ENCODE assay signal across 13 mouse cellular contexts in genomic region chr7:19821633-19822032, GRCm38 (mm10). TPM values are rescaled to one million over a fixed set of nuclear protein-coding genes. Genes with fewer than 3 reads are reported as not detected.
DNase-seq lines count a peak whose midpoint lies in the region; ATAC-seq and TF ChIP-seq lines count a peak whose summit lies in the region.
"Had no signal": no experiment of that assay in that cellular context is flagged by ENCODE, and none has a peak within 500 bp of the region (broad histone marks: within the 10 kb centered on the region; RNA-seq: fewer than 3 reads in every experiment).

No protein-coding gene starts in this region.

- H3K4me1 ChIP-seq in kidney, postnatal 0 days (replicated peaks; ENCODE audit: insufficient read depth, low read length), result peaks cover 31% of the 10 kb centered on the region
- H3K4me1 ChIP-seq in bone marrow macrophage, adult 2 months (ENCODE audit: control insufficient read depth, insufficient read depth, low read length), result peaks cover 39% of the 10 kb centered on the region
- H3K4me1 ChIP-seq in intestine, embryonic 14.5 days (replicated peaks; ENCODE audit: control insufficient read depth, insufficient read depth, low read length), result peaks cover 46% of the 10 kb centered on the region

- 76% methylated on average over 7 of the region's 7 CpGs for WGBS in kidney, postnatal 0 days
- WGBS in intestine, embryonic 14.5 days, result 61% methylated on average over 7 of the region's 7 CpGs
- 91% methylated on average over 7 of the region's 7 CpGs for WGBS in macrophage (ENCODE audit: missing documents)

- no peaks in the 10 kb centered on the region; the same call in 1 of the 2 replicates for H3K27me3 ChIP-seq in kidney, postnatal 0 days (ENCODE audit: insufficient read depth, low read length)
- H3K27me3 ChIP-seq in intestine, embryonic 14.5 days (replicated peaks; ENCODE audit: control insufficient read depth, insufficient read depth, low read length), result peaks cover 8% of the 10 kb centered on the region; the same call in 1 of the 2 replicates

- no peaks in the 10 kb centered on the region for H3K36me3 ChIP-seq in kidney, postnatal 0 days (ENCODE audit: insufficient read depth, low read length)
- no peaks in the 10 kb centered on the region for H3K36me3 ChIP-seq in intestine, embryonic 14.5 days (ENCODE audit: control insufficient read depth, insufficient read depth, low read length)
- H3K36me3 ChIP-seq in macrophage (ENCODE audit: inconsistent target), result peaks cover 13% of the 10 kb centered on the region; the same call in 1 of the 2 replicates
- H3K36me3 ChIP-seq: neural tube, embryonic 12.5 days had no signal

- no peaks in the 10 kb centered on the region for H3K9me3 ChIP-seq in kidney, postnatal 0 days (replicated peaks; ENCODE audit: low read length)
- peaks cover 5% of the 10 kb centered on the region; the same call in 1 of the 2 replicates for H3K9me3 ChIP-seq in intestine, embryonic 14.5 days (ENCODE audit: control insufficient read depth, low read length)

- H3K4me2 ChIP-seq in kidney, postnatal 0 days (ENCODE audit: low read length), result peak overlapping the region; percentile 90; the same call in 1 of the 2 replicates
- peak overlapping the region; percentile 81 for H3K4me2 ChIP-seq in intestine, embryonic 14.5 days (ENCODE audit: low read length)

- ATAC-seq in kidney, postnatal 0 days (replicated peaks; ENCODE audit: low FRiP score, low read depth), result no peak
- no peak for ATAC-seq in intestine, embryonic 14.5 days (replicated peaks; ENCODE audit: low FRiP score, low TSS enrichment, low read depth)
- no peak for ATAC-seq in granulocyte monocyte progenitor cell, adult 5-6 weeks (replicated peaks; ENCODE audit: poor library complexity, severe bottlenecking)
- ATAC-seq: hindbrain, postnatal 0 days had no signal

- H3K4me3 ChIP-seq in kidney, postnatal 0 days (replicated peaks; ENCODE audit: low read depth, low read length), result no peak overlapping the region
- H3K4me3 ChIP-seq in bone marrow macrophage, adult 2 months (ENCODE audit: insufficient read depth, low read length), result peak overlapping the region; percentile 63
- H3K4me3 ChIP-seq in intestine, embryonic 14.5 days (ENCODE audit: low read depth, low read length), result peak overlapping the region; percentile 51; the same call in 1 of the 2 replicates
- H3K4me3 ChIP-seq in macrophage (ENCODE audit: inconsistent target), result peak overlapping the region; percentile 35

- H3K27ac ChIP-seq in kidney, postnatal 0 days, result no peak overlapping the region
- H3K27ac ChIP-seq in bone marrow macrophage, adult 2 months (ENCODE audit: insufficient read depth, low read depth, low read length), result no peak overlapping the region
- no peak overlapping the region for H3K27ac ChIP-seq in intestine, embryonic 14.5 days (ENCODE audit: low read depth)
- H3K27ac ChIP-seq in macrophage, result no peak overlapping the region
- H3K27ac ChIP-seq: hindbrain, postnatal 0 days; neural tube, embryonic 12.5 days had no signal

- TF ChIP-seq CTCF in kidney, postnatal 0 days (IDR thresholded peaks at IDR 0.05; ENCODE audit: low read depth), result no peak
- TF ChIP-seq CTCF in bone marrow macrophage, adult 2 months (IDR thresholded peaks at IDR 0.05; ENCODE audit: low read depth, low read length), result no peak

- TF ChIP-seq POLR2A in bone marrow macrophage, adult 2 months (IDR thresholded peaks at IDR 0.05; ENCODE audit: borderline replicate concordance, low read depth, low read length), result no peak

- H3K9ac ChIP-seq in kidney, postnatal 0 days (ENCODE audit: low read depth, low read length), result no peak overlapping the region
- H3K9ac ChIP-seq in intestine, embryonic 14.5 days (ENCODE audit: low read length), result no peak overlapping the region

- peaks cover 38% of the 10 kb centered on the region; the same call in 1 of the 2 replicates for H3K79me2 ChIP-seq in macrophage (ENCODE audit: inconsistent target)

- no peak for DNase-seq in kidney, postnatal 0 days (ENCODE audit: low spot score)
- DNase-seq in kidney, postnatal 25 days, result no peak
- DNase-seq in intestine, embryonic 14.5 days (ENCODE audit: low spot score), result no peak
- no peak for DNase-seq in B cell, adult 2 months
- DNase-seq: cerebellum, postnatal 14 days; gastrocnemius, postnatal 25 days; thymus, postnatal 25 days had no signal

RNA-seq across cellular contexts. Expression of gene Bcl3, which starts 0.9 kb away (rescaled TPM):
- 3.5 and 3.8 TPM in 2 replicates for polyA plus RNA-seq in kidney, postnatal 0 days (2015; fragmentation: Nextera tagmentation; extraction: Ambion mirVana)
- polyA plus RNA-seq in bone marrow macrophage, adult 2 months (2012; ENCODE audit: insufficient read depth, insufficient read length, missing spikeins), result 60.7 and 72.2 TPM in 2 replicates
- 9.5 and 13.5 TPM in 2 replicates for polyA plus RNA-seq in intestine, embryonic 14.5 days (2014; fragmentation: Nextera tagmentation; extraction: Ambion mirVana)
- 100 to 1,000 TPM in 19 of 26 experiments, 10 to 100 TPM in 7; 42.2 to 379 (median 140) TPM for total RNA-seq in macrophage (2018; cell fraction: chromatin; rRNA removed)
- 100 to 1,000 TPM in 3 of 26 experiments, 10 to 100 TPM in 23; 34.3 to 219 (median 64.3) TPM for total RNA-seq in macrophage (2018; cell fraction: cytosol; rRNA removed)
- total RNA-seq in macrophage (2018; cell fraction: nucleus; rRNA removed), result 100 to 1,000 TPM in 12 of 26 experiments, 10 to 100 TPM in 14; 38.6 to 381 (median 86.0) TPM
- 11.2 to 30.9 TPM (median 23.0 TPM) in 3 replicates for polyA plus RNA-seq in macrophage (2018)
- 7.5 and 8.5 TPM in 2 replicates for total RNA-seq in granulocyte monocyte progenitor cell, adult 5-6 weeks (2014; fragmentation: Nextera tagmentation)
- 0.57 and 1.0 TPM in 2 replicates for total RNA-seq in granulocyte monocyte progenitor cell, adult 5-6 weeks (2017)

RNA-seq across cellular contexts. Expression of gene Cblc, which starts 25.0 kb away (rescaled TPM):
- 14.6 and 16.9 TPM in 2 replicates for polyA plus RNA-seq in kidney, postnatal 0 days (2015; fragmentation: Nextera tagmentation; extraction: Ambion mirVana)
- not detected in 2 replicates for polyA plus RNA-seq in bone marrow macrophage, adult 2 months (2012; ENCODE audit: insufficient read depth, insufficient read length, missing spikeins)
- 13.5 and 14.0 TPM in 2 replicates for polyA plus RNA-seq in intestine, embryonic 14.5 days (2014; fragmentation: Nextera tagmentation; extraction: Ambion mirVana)
- not detected for total RNA-seq in macrophage (2018; cell fraction: chromatin; rRNA removed)
- total RNA-seq in macrophage (2018; cell fraction: cytosol; rRNA removed), result not detected
- total RNA-seq in macrophage (2018; cell fraction: nucleus; rRNA removed), result 1 to 10 TPM in 1 of 26 experiments, not detected in 25; 1.5 TPM
- polyA plus RNA-seq in macrophage (2018), result not detected in 3 replicates
- total RNA-seq in granulocyte monocyte progenitor cell, adult 5-6 weeks (2014; fragmentation: Nextera tagmentation), result not detected in 2 replicates
- total RNA-seq in granulocyte monocyte progenitor cell, adult 5-6 weeks (2017), result not detected in 2 replicates
- total RNA-seq: gastrocnemius, postnatal 25 days; hindbrain, postnatal 0 days; layer of hippocampus, postnatal 10 days had no signal

RNA-seq across cellular contexts. Expression of gene Gm19345, which starts 30.2 kb away (rescaled TPM):
- not detected in 2 replicates for polyA plus RNA-seq in kidney, postnatal 0 days (2015; fragmentation: Nextera tagmentation; extraction: Ambion mirVana)
- not detected in 2 replicates for polyA plus RNA-seq in bone marrow macrophage, adult 2 months (2012; ENCODE audit: insufficient read depth, insufficient read length, missing spikeins)
- 0.31 and 0.42 TPM in 2 replicates for polyA plus RNA-seq in intestine, embryonic 14.5 days (2014; fragmentation: Nextera tagmentation; extraction: Ambion mirVana)
- 1 to 10 TPM in 1 of 26 experiments, under 1 TPM in 3, not detected in 22; 0.53 to 1.4 (median 0.89) TPM for total RNA-seq in macrophage (2018; cell fraction: chromatin; rRNA removed)
- under 1 TPM in 2 of 26 experiments, not detected in 24; 0.11 to 0.14 TPM for total RNA-seq in macrophage (2018; cell fraction: cytosol; rRNA removed)
- total RNA-seq in macrophage (2018; cell fraction: nucleus; rRNA removed), result under 1 TPM in 5 of 26 experiments, not detected in 21; 0.54 to 0.77 (median 0.65) TPM
- not detected in 3 replicates for polyA plus RNA-seq in macrophage (2018)
- total RNA-seq in granulocyte monocyte progenitor cell, adult 5-6 weeks (2014; fragmentation: Nextera tagmentation), result not detected in 2 replicates
- not detected in 2 replicates for total RNA-seq in granulocyte monocyte progenitor cell, adult 5-6 weeks (2017)
- total RNA-seq: gastrocnemius, postnatal 25 days had no signal

RNA-seq across cellular contexts. Expression of gene Ceacam16, which starts 39.5 kb away (rescaled TPM):
- not detected in 2 replicates for polyA plus RNA-seq in kidney, postnatal 0 days (2015; fragmentation: Nextera tagmentation; extraction: Ambion mirVana)
- polyA plus RNA-seq in bone marrow macrophage, adult 2 months (2012; ENCODE audit: insufficient read depth, insufficient read length, missing spikeins), result 1.6 and 3.5 TPM in 2 replicates
- not detected in 2 replicates for polyA plus RNA-seq in intestine, embryonic 14.5 days (2014; fragmentation: Nextera tagmentation; extraction: Ambion mirVana)
- total RNA-seq in macrophage (2018; cell fraction: chromatin; rRNA removed), result 10 to 100 TPM in 1 of 26 experiments, 1 to 10 TPM in 25; 2.7 to 11.9 (median 5.6) TPM
- total RNA-seq in macrophage (2018; cell fraction: cytosol; rRNA removed), result 1 to 10 TPM in 1 of 26 experiments, under 1 TPM in 25; 0.20 to 1.1 (median 0.32) TPM
- total RNA-seq in macrophage (2018; cell fraction: nucleus; rRNA removed), result 1 to 10 TPM; 1.7 to 7.0 (median 3.7) TPM
- 0.18 to 0.82 TPM (median 0.22 TPM) in 3 replicates for polyA plus RNA-seq in macrophage (2018)
- not detected in 2 replicates for total RNA-seq in granulocyte monocyte progenitor cell, adult 5-6 weeks (2014; fragmentation: Nextera tagmentation)
- total RNA-seq in granulocyte monocyte progenitor cell, adult 5-6 weeks (2017), result 0.56 TPM in 1 of 2 replicates, not detected in the other
- total RNA-seq: gastrocnemius, postnatal 25 days; hindbrain, postnatal 0 days; layer of hippocampus, postnatal 10 days had no signal
- polyA plus RNA-seq: neural tube, embryonic 12.5 days had no signal

RNA-seq across cellular contexts. Expression of gene Bcam, which starts 50.8 kb away (rescaled TPM):
- polyA plus RNA-seq in kidney, postnatal 0 days (2015; fragmentation: Nextera tagmentation; extraction: Ambion mirVana), result 378 and 394 TPM in 2 replicates
- 0.52 and 2.6 TPM in 2 replicates for polyA plus RNA-seq in bone marrow macrophage, adult 2 months (2012; ENCODE audit: insufficient read depth, insufficient read length, missing spikeins)
- polyA plus RNA-seq in intestine, embryonic 14.5 days (2014; fragmentation: Nextera tagmentation; extraction: Ambion mirVana), result 89.6 and 93.4 TPM in 2 replicates
- 1 to 10 TPM in 2 of 26 experiments, under 1 TPM in 3, not detected in 21; 0.35 to 3.0 (median 0.62) TPM for total RNA-seq in macrophage (2018; cell fraction: chromatin; rRNA removed)
- under 1 TPM; 0.06 to 0.91 (median 0.33) TPM for total RNA-seq in macrophage (2018; cell fraction: cytosol; rRNA removed)
- 1 to 10 TPM in 4 of 26 experiments, under 1 TPM in 13, not detected in 9; 0.25 to 2.5 (median 0.57) TPM for total RNA-seq in macrophage (2018; cell fraction: nucleus; rRNA removed)
- 0.12 to 0.15 TPM (median 0.14 TPM) in 3 replicates for polyA plus RNA-seq in macrophage (2018)
- total RNA-seq in granulocyte monocyte progenitor cell, adult 5-6 weeks (2014; fragmentation: Nextera tagmentation), result not detected in 2 replicates
- total RNA-seq in granulocyte monocyte progenitor cell, adult 5-6 weeks (2017), result not detected in 2 replicates

Comparison
In these comparisons a context has a peak if more than half of its experiments do, and no peak if none do; other contexts are left out.
1. RNA of gene Cblc, which starts 25.0 kb away (polyA plus RNA-seq): 14.6 to 16.9 TPM in kidney, postnatal 0 days and 13.5 to 14.0 TPM in intestine, embryonic 14.5 days; not detected in bone marrow macrophage, adult 2 months and not detected in macrophage; every median in the first group is over 10 times any median in the second.